Mouse (Mus musculus) small intestine, adult 2 months (tissue): ENCODE results near the gene Arhgef19. TPM values are rescaled to one million over a fixed set of nuclear protein-coding genes. Genes with fewer than 3 reads are reported as not detected.

Experiments used
- H3K27ac ChIP-seq: fragments of 200-500 bp; 2 replicates; pipeline ENCODE4 v1.5.1; 2012; ENCODE audit warnings: low read depth, low read length, control low read depth, inconsistent platforms; ENCODE audit not compliant: insufficient read depth
- H3K27me3 ChIP-seq: fragments of 200-500 bp; 2 replicates; pipeline ENCODE4 v1.6.1; 2012; ENCODE audit warnings: mild to moderate bottlenecking, moderate library complexity, low read length, inconsistent platforms; ENCODE audit not compliant: control insufficient read depth, insufficient read depth
- H3K36me3 ChIP-seq: fragments of 200-500 bp; 2 replicates; pipeline ENCODE4 v1.6.1; 2012; ENCODE audit warnings: mild to moderate bottlenecking, low read length, control low read depth, inconsistent platforms; ENCODE audit not compliant: control insufficient read depth, insufficient read depth
- H3K4me1 ChIP-seq: fragments of 200-500 bp; 2 replicates; pipeline ENCODE4 v1.6.1; 2012; ENCODE audit warnings: low read length, inconsistent platforms, mixed read lengths; ENCODE audit not compliant: control insufficient read depth, insufficient read depth, insufficient read length
- H3K4me3 ChIP-seq: fragments of 200-500 bp; 2 replicates; pipeline ENCODE4 v1.5.1; 2012; ENCODE audit warnings: low read depth, mild to moderate bottlenecking, control low read depth, inconsistent platforms, low read length, moderate library complexity
- CTCF ChIP-seq: fragments of 200-500 bp; IDR thresholded peaks from 2 replicates; pipeline ENCODE4 v1.5.1; 2012; ENCODE audit warnings: low read depth, mild to moderate bottlenecking, control low read depth, inconsistent platforms, low read length, moderate library complexity, mixed read lengths; ENCODE audit not compliant: insufficient replicate concordance, insufficient read length; ENCODE audit errors: extremely low read depth
- POLR2A ChIP-seq: fragments of 200-500 bp; IDR thresholded peaks from 2 replicates; pipeline ENCODE4 v1.6.1; 2012; ENCODE audit warnings: low read depth, mild to moderate bottlenecking, control low read depth, inconsistent platforms, low read length, moderate library complexity
- WGBS: fragments of 180-500 bp; shearing (Covaris S2); methylation state at CpG from one replicate; pipeline ENCODE4 v1.1.7; 2018; 5-methylcytosine and 5-hydroxymethylcytosine counted together
- polyA plus RNA-seq: library from polyadenylated mRNA; depleted of rRNA; stranded (reverse); fragments of >200 nt; gene quantifications from 2 replicates; pipeline ENCODE4 v1.2.3, GENCODE M21; 2012

Arhgef19 gene
- polyA plus RNA-seq, 1 experiment = 48.8 TPM

DNA sequence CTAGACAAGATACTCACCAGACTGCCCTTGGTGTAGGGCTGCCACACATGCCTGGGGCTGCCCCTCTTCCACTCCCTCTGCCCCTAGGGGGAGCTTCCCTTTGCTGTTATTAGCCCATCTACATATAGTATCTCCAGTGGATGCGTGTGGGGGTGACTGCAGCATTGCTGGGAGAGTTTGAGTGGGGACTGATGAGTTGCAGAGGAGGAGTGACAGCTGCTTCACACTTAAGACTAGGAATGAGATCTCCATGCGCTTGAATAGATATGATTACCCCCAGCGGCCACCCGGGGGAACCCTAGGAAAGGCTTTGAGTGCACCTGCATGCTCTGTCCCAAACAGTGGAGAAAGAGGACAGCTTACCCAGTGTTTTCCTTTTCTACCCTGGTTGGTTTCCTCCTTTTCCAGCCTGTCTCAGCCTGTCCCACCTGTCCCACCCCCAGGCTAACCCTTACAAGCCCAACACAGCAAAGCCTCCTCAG lies 34.7 kb upstream of the Arhgef19 start:
- Histone ChIP-seq H3K4me1 (peaks cover 2% of the 10 kb centered on the region; the same call in 1 of the 2 replicates), H3K27me3 (no peaks in the 10 kb centered on the region), H3K36me3 (peaks cover 28% of the 10 kb centered on the region), H3K4me3 (no peak overlapping the region), H3K27ac (no peak overlapping the region)
- TF ChIP-seq CTCF = peak; percentile 30; the same call in 1 of the 2 replicates
- no peak for TF ChIP-seq POLR2A
- 67% methylated on average over 4 of the region's 4 CpGs for WGBS

DNA sequence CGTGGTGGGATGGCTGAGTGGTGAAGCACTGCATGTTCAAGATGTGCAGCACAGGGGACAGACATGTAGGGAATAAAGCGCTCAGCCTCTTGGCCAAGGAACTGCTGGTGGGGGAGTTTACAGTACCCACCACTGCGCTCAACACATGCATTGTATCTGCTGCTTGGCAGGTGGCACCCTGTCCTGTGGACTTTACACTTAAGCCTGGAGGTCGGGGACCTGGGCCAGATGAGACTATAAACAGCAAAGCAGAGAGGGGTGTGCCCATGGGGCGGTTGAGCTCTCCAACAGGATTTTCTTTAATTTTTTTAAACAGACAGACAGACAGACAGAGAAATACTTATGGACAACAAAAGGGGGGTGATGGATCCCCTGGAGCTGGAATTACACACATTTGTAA lies 32.2 kb upstream of the Arhgef19 start:
- H3K27ac ChIP-seq = no peak overlapping the region
- TF ChIP-seq CTCF (no peak), POLR2A (no peak)
- WGBS = 33% methylated on average over 5 of the region's 5 CpGs
- H3K27me3 ChIP-seq = no peaks in the 10 kb centered on the region
- H3K36me3 ChIP-seq = peaks cover 11% of the 10 kb centered on the region; the same call in 1 of the 2 replicates
- no peak overlapping the region for H3K4me3 ChIP-seq
- peaks cover 3% of the 10 kb centered on the region; the same call in 1 of the 2 replicates for H3K4me1 ChIP-seq

DNA sequence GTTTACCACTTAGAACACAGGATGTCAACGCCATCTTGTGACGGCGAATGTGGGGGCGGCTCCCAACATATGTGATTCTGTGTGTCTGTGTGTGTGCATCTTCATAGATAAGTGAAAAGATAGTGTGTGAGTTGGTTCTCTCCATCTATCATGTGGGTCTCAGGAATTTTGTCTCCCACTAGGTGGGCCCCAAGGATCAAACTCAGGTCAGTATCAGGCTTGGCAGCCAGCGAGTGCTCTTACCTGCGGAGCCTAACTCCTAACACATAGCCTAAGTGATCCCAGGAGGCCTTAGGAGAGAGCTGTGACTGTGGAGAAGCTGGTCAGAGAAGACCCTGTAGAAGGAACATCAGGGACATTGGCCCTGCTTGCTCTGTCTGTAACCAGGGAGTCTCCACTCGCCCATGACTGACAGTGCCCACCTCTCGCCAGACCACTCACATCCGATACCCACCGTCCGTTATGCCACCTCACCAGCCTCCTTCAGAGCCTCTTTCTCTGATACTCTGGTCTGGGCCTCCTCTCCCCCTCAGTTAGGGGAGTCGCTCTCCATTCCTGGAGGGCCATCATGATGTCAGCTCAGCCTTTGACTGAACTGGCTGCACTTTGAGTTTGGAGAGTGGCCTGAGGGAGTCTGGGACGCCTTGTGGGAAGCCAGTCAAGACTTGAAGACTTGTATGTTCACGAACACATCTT lies 28.6 kb upstream of the Arhgef19 start:
- TF ChIP-seq POLR2A = no peak
- TF ChIP-seq CTCF = no peak
- Histone ChIP-seq H3K4me1 (peaks cover 7% of the 10 kb centered on the region; the same call in 1 of the 2 replicates), H3K4me3 (peak overlapping the region; percentile 46), H3K36me3 (no peaks in the 10 kb centered on the region), H3K27ac (peak overlapping the region; percentile 79), H3K27me3 (no peaks in the 10 kb centered on the region)
- WGBS = 65% methylated on average over 14 of the region's 14 CpGs

DNA sequence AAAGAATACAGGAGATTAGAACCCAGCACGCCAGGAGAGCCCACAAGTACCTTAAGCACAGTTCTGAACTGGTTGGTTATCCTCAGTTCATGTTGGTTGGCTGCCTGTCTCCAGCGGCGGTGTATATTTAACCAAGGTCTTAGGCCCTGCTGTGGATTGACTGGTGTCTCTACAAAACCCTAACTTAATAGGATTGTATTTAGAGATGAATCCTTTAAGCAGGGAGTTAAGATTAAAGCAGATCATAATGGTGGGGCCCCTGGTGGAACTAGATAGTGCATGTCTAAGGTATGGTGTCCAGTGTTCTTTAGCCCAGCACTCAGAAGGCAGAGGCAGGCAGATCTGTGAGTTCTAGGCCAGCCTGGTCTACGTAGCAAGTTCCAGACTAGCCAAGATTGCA lies 27.7 kb upstream of the Arhgef19 start:
- 97% methylated on average over 4 of the region's 4 CpGs for WGBS
- no peak overlapping the region for H3K27ac ChIP-seq
- peaks cover 7% of the 10 kb centered on the region; the same call in 1 of the 2 replicates for H3K4me1 ChIP-seq
- TF ChIP-seq CTCF (no peak), POLR2A (no peak)
- H3K27me3 ChIP-seq = no peaks in the 10 kb centered on the region
- no peak overlapping the region for H3K4me3 ChIP-seq
- H3K36me3 ChIP-seq = no peaks in the 10 kb centered on the region

DNA sequence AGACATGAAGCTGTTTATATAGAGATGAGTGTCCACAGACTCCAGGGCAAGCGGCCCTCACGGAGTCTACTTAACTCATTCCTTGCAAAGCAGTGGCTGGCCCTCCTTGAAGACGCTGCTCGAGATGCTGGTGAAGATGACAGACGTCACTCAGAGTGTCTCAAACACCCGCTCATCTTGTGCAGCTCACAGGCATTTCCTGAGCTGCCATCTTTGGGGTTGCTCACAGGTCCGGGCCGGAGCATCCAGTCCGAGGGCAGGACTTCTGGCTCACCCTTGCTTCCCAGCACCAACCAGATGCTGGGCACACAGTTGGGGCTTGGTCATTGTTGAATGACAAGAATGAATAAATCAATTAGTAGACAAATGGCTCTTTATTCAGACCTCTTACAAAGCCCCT lies 26.4 kb upstream of the Arhgef19 start:
- 84% methylated on average over 9 of the region's 9 CpGs for WGBS
- Histone ChIP-seq H3K4me3 (no peak overlapping the region), H3K4me1 (peaks cover 7% of the 10 kb centered on the region; the same call in 1 of the 2 replicates), H3K36me3 (no peaks in the 10 kb centered on the region), H3K27me3 (no peaks in the 10 kb centered on the region), H3K27ac (no peak overlapping the region)
- no peak for TF ChIP-seq POLR2A
- TF ChIP-seq CTCF = no peak

DNA sequence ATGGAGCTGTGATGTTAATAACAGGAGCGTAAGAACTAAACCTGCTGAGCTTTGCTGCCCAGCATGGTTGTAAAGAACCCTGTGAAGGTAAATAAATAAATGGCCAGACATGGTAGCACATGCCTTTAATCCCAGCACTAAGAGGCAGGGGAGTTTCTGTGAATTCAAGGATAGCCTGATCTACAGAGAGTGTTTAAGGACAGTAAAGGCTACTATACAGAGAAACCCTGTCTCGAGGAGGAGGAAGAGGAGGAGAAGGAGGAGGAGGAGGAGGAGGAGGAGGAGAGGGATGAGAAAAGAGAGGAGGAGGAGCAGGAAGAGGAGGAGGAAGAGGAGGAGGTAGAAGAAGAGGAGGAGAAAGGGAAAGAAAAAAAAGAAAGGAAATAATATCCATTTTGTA lies 26.0 kb upstream of the Arhgef19 start:
- Histone ChIP-seq H3K36me3 (no peaks in the 10 kb centered on the region), H3K27me3 (no peaks in the 10 kb centered on the region), H3K4me1 (peaks cover 7% of the 10 kb centered on the region; the same call in 1 of the 2 replicates), H3K4me3 (0 out of 2 replicates have a peak overlapping the region, but pooled peaks have one; percentile 57), H3K27ac (no peak overlapping the region)
- WGBS = 44% methylated on average over 2 of the region's 2 CpGs
- TF ChIP-seq POLR2A = no peak
- no peak for TF ChIP-seq CTCF

DNA sequence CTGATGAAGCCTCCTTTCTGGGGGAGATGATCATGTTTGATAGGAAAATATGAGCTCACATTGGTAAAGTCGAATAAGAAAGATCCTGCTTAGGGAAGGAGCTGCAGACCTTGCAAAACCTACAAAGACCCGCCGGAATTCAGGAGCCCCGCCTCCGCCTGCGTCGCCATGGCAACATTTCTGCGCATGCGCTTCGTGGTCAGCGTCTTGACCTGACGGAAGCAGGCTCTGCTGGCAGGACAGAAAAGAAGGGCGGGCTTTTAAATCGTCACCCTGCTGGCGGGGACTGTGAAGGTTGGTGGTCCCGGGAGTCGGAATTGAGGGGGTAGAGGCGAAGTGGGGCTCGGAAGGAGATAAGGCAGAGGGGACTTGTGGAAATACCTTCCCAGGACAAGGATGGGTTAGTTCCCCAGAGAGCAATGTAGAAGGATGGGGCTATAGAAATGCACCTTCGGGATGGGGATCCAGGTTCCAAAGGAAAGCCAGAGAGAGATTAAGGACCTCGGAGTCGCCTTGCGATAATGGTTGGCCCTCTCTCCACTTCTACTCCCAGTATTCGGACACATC lies 25.4 kb upstream of the Arhgef19 start, which contains the start of gene Rsg1:
Gene Rsg1 (plus strand): TSS at position 187 of the 567 bp plus-strand sequence.
- under 1% methylated on average over 24 of the region's 24 CpGs for WGBS
- Histone ChIP-seq H3K27me3 (no peaks in the 10 kb centered on the region), H3K4me1 (peaks cover 7% of the 10 kb centered on the region; the same call in 1 of the 2 replicates)

More for the DNA sequence above, 25.4 kb upstream of the Arhgef19 start, which contains the start of gene Rsg1:
- Histone ChIP-seq H3K4me3 (peak within 1 kb of the TSS; percentile 57), H3K36me3 (no peaks in the 10 kb centered on the region), H3K27ac (no peak within 1 kb of the TSS)
- TF ChIP-seq CTCF (peak; percentile 5; the same call in 1 of the 2 replicates), POLR2A (peak; percentile 45)
